Mouse (Mus musculus): Measurements from ENCODE around the gene Vmn1r127. TPM values are rescaled to one million over a fixed set of nuclear protein-coding genes. Genes with fewer than 3 reads are reported as not detected.
"Not testable (repeated sequence)": the region's sequence is repeated elsewhere in the genome, so short reads cannot be mapped to it uniquely, and the experiment has no call there.

The Vmn1r127 gene
- not detected in 2 replicates for polyA plus RNA-seq (2014; fragmentation: Nextera tagmentation; extraction: Ambion mirVana)

DNA sequence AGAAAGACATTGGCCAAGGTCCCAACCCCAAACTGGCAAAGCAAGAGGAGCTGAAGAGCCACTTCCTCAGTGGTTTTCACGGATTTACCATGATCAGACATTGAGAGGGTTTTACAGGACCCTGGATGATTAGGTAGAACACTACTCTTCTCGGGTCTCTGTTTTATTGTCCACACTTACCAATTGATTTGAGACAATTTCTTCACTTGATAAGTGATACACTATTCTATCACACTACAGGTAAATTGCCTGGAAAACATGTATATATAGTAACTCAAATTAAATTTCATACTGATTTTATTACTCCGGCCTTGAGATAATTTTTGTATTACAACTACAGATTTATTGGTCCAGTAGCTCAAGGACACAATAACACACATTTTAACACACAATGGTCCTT, at the start of gene Vmn1r127:
TSS of gene Vmn1r127 (minus strand) at position 101 of the 400 bp plus-strand sequence.
- not testable (repeated sequence) for H3K27me3 ChIP-seq (ENCODE audit: control insufficient read depth, insufficient read depth, low read length); H3K4me3 ChIP-seq (replicated peaks; ENCODE audit: low read length); H3K9ac ChIP-seq; H3K9me3 ChIP-seq (ENCODE audit: control insufficient read depth, low read length); DNase-seq (ENCODE audit: low spot score); H3K4me2 ChIP-seq (replicated peaks); H3K27ac ChIP-seq; ATAC-seq (ENCODE audit: low FRiP score); H3K36me3 ChIP-seq (replicated peaks; ENCODE audit: control insufficient read depth, insufficient read depth); H3K4me1 ChIP-seq (replicated peaks; ENCODE audit: control insufficient read depth, insufficient read depth, low read length)
- WGBS: no CpG with 5 or more reads among the region's 3 CpGs

DNA sequence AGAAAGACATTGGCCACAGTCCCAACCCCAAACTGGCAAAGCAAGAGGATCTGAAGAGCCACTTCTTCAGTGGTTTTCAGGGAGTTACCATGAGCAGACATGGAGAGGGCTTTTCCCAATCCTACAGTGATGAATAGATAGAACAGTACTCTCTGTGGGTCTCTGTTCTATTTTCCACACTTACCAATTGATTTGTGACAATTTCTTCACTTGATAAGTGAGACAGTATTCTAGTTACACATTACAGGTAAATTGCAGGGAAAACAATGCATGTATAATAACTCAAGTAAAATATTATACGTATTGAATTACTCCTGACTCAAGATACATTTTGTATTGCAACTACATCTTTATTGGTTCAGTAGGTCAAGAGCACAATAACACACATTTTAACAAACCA, 41.5 kb upstream of the Vmn1r127 start, which contains the start of gene Vmn1r129:
TSS of gene Vmn1r129 (minus strand) at position 101 of the 400 bp plus-strand sequence.
- no CpG with 5 or more reads among the region's 1 CpGs for WGBS
- ATAC-seq (ENCODE audit: low FRiP score); H3K27ac ChIP-seq: not testable (repeated sequence)

DNA sequence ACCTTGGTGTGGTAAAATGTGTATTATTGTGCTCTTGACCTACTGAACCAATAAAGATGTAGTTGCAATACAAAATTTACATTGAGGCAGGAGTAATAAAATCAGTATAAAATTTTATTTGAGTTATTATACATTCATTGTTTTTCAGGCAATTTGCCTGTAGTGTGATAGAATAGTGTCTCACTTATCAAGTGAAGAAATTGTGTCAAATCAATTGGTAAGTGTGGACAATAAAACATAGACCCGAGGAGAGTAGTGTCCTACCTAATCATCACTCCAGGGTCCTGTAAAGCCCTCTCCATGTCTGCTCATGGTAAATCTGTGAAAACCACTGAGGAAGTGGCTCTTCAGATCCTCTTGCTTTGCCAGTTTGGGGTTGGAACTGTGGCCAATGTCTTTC, 29.4 kb upstream of the Vmn1r127 start, which contains the start of gene Vmn1r128:
TSS of gene Vmn1r128 (plus strand) at position 301 of the 400 bp plus-strand sequence.
- not testable (repeated sequence) for H3K4me1 ChIP-seq (replicated peaks; ENCODE audit: control insufficient read depth, insufficient read depth, low read length); H3K4me3 ChIP-seq (replicated peaks; ENCODE audit: low read length); H3K4me2 ChIP-seq (replicated peaks); H3K9ac ChIP-seq; H3K9me3 ChIP-seq (ENCODE audit: control insufficient read depth, low read length); H3K36me3 ChIP-seq (replicated peaks; ENCODE audit: control insufficient read depth, insufficient read depth); H3K27me3 ChIP-seq (ENCODE audit: control insufficient read depth, insufficient read depth, low read length); H3K27ac ChIP-seq; DNase-seq (ENCODE audit: low spot score); ATAC-seq (ENCODE audit: low FRiP score)
- 91% methylated on average over 1 of the region's 1 CpGs for WGBS

More for the DNA sequence above, 41.5 kb upstream of the Vmn1r127 start, which contains the start of gene Vmn1r129:
- not testable (repeated sequence) for H3K4me2 ChIP-seq (replicated peaks); H3K27me3 ChIP-seq (ENCODE audit: control insufficient read depth, insufficient read depth, low read length); H3K9ac ChIP-seq; DNase-seq (ENCODE audit: low spot score); H3K4me3 ChIP-seq (replicated peaks; ENCODE audit: low read length); H3K36me3 ChIP-seq (replicated peaks; ENCODE audit: control insufficient read depth, insufficient read depth); H3K9me3 ChIP-seq (ENCODE audit: control insufficient read depth, low read length); H3K4me1 ChIP-seq (replicated peaks; ENCODE audit: control insufficient read depth, insufficient read depth, low read length)

DNA sequence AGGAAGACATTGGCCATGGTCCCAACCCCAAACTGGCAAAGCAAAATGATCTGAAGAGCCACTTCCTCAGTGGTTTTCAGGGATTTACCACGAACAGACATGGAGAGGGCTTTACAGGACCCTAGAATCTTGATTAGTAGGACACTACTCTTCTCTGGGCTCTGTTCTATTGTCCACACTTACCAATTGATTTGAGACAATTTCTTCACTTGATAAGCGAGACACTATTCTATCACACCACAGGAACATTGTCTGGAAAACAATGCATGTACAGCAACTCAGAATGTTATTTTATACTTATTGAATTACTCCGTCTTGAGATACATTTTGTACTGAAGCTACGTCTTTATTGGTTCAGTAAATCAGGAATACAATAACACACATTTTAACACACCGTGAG, 18.3 kb downstream of the Vmn1r127 start, which contains the start of gene Vmn1r126:
TSS of gene Vmn1r126 (minus strand) at position 101 of the 400 bp plus-strand sequence.
- H3K9ac ChIP-seq; H3K36me3 ChIP-seq (replicated peaks; ENCODE audit: control insufficient read depth, insufficient read depth); H3K4me1 ChIP-seq (replicated peaks; ENCODE audit: control insufficient read depth, insufficient read depth, low read length); H3K4me2 ChIP-seq (replicated peaks); H3K27ac ChIP-seq; ATAC-seq (ENCODE audit: low FRiP score); H3K4me3 ChIP-seq (replicated peaks; ENCODE audit: low read length); H3K27me3 ChIP-seq (ENCODE audit: control insufficient read depth, insufficient read depth, low read length); DNase-seq (ENCODE audit: low spot score); H3K9me3 ChIP-seq (ENCODE audit: control insufficient read depth, low read length): not testable (repeated sequence)
- no CpG with 5 or more reads among the region's 5 CpGs for WGBS

DNA sequence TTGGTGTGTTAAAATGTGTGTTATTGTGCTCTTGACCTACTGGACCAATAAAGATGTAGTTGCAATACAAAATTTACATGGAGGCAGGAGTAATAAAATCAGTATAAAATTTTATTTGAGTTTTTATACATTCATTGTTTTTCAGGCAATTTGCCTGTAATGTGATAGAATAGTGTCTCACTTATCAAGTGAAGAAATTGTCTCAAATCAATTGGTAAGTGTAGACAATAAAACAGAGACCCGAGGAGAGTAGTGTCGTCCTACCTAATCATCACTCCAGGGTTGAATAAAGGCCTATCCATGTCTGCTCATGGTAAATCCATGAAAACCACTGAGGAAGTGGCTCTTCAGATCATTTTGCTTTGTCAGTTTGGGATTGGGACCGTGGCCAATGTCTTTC, 47.8 kb downstream of the Vmn1r127 start, which contains the start of gene Vmn1r125:
TSS of gene Vmn1r125 (plus strand) at position 301 of the 400 bp plus-strand sequence.
- WGBS: 71% methylated on average over 3 of the region's 3 CpGs

More for the DNA sequence above, 47.8 kb downstream of the Vmn1r127 start, which contains the start of gene Vmn1r125:
- not testable (repeated sequence) for DNase-seq (ENCODE audit: low spot score); H3K27me3 ChIP-seq (ENCODE audit: control insufficient read depth, insufficient read depth, low read length); H3K4me3 ChIP-seq (replicated peaks; ENCODE audit: low read length); ATAC-seq (ENCODE audit: low FRiP score); H3K27ac ChIP-seq; H3K9ac ChIP-seq; H3K9me3 ChIP-seq (ENCODE audit: control insufficient read depth, low read length); H3K4me1 ChIP-seq (replicated peaks; ENCODE audit: control insufficient read depth, insufficient read depth, low read length); H3K4me2 ChIP-seq (replicated peaks); H3K36me3 ChIP-seq (replicated peaks; ENCODE audit: control insufficient read depth, insufficient read depth)

Other genes with a start within 250 kb of the Vmn1r127 start
- not detected in 2 replicates for gene Vmn1r121, start 221.3 kb downstream of the Vmn1r127 start, polyA plus RNA-seq (2014; fragmentation: Nextera tagmentation; extraction: Ambion mirVana)
- not detected in 2 replicates for gene Vmn1r122, start 185.7 kb downstream of the Vmn1r127 start, polyA plus RNA-seq (2014; fragmentation: Nextera tagmentation; extraction: Ambion mirVana)
- gene Vmn1r123, start 157.7 kb downstream of the Vmn1r127 start, polyA plus RNA-seq (2014; fragmentation: Nextera tagmentation; extraction: Ambion mirVana): not detected in 2 replicates
- not detected in 2 replicates for gene Gm5157, start 129.4 kb downstream of the Vmn1r127 start, polyA plus RNA-seq (2014; fragmentation: Nextera tagmentation; extraction: Ambion mirVana)
- not detected in 2 replicates for gene Vmn1r124, start 59.2 kb downstream of the Vmn1r127 start, polyA plus RNA-seq (2014; fragmentation: Nextera tagmentation; extraction: Ambion mirVana)
- gene Vmn1r125, start 47.7 kb downstream of the Vmn1r127 start, polyA plus RNA-seq (2014; fragmentation: Nextera tagmentation; extraction: Ambion mirVana): not detected in 2 replicates
- gene Vmn1r126, start 18.4 kb downstream of the Vmn1r127 start, polyA plus RNA-seq (2014; fragmentation: Nextera tagmentation; extraction: Ambion mirVana): not detected in 2 replicates
- gene Vmn1r128, start 29.5 kb upstream of the Vmn1r127 start, polyA plus RNA-seq (2014; fragmentation: Nextera tagmentation; extraction: Ambion mirVana): not detected in 2 replicates
- not detected in 2 replicates for gene Vmn1r129, start 41.4 kb upstream of the Vmn1r127 start, polyA plus RNA-seq (2014; fragmentation: Nextera tagmentation; extraction: Ambion mirVana)
- not detected in 2 replicates for gene Gm6882, start 112.9 kb upstream of the Vmn1r127 start, polyA plus RNA-seq (2014; fragmentation: Nextera tagmentation; extraction: Ambion mirVana)
- not detected in 2 replicates for gene Vmn1r130, start 191.9 kb upstream of the Vmn1r127 start, polyA plus RNA-seq (2014; fragmentation: Nextera tagmentation; extraction: Ambion mirVana)
- gene Vmn1r131, start 226.2 kb upstream of the Vmn1r127 start, polyA plus RNA-seq (2014; fragmentation: Nextera tagmentation; extraction: Ambion mirVana): not detected in 2 replicates